Mouse (Mus musculus) bone marrow macrophage, adult 2 months (primary cell): ENCODE results near the gene Bmpr2.

Experiments used
- CTCF ChIP-seq: IDR thresholded peaks from 2 replicates; pipeline ENCODE4 v1.5.1; 2012; ENCODE audit warnings: low read depth, mild to moderate bottlenecking, low read length, moderate library complexity
- POLR2A ChIP-seq: IDR thresholded peaks from 2 replicates; pipeline ENCODE4 v1.6.1; 2012; ENCODE audit warnings: mild to moderate bottlenecking, low read depth, low read length, borderline replicate concordance

DNA sequence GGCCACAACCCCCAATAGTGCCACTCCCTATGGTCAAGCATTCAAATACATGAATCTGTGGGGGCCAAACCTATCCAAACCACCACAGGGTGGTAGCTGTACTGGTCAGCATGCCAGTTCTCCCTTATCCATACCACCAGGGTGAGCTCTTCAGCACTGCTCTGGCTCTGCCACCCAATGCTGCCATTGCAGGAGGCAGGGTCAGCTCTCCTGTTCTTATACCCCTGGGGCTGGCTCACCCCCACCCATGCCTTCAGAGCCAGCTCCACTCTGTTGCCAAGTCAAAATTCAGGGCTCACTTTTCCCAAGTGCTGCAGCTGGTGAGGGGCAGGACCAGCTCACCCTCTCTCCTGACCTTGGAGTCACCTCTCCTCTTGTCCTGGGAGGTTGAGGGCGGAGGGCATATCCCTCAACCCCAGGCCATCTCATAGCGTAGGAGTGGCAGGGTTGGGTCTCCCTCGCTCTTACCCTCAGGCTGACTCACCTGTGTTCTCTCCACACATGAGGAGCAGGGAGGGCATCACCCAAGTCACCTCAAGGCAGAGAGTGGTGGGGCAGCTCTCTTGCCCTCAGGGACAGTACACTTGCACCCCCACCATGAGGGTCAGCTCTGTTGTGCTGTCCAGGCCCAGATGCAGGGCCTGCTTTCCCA is 162.9 kb downstream of the Bmpr2 start:
- no peak for TF ChIP-seq CTCF
- no peak for TF ChIP-seq POLR2A
